9 mouse cellular contexts compared by ENCODE assay signal in genomic region chr10:21829062-21829731, GRCm38 (mm10). TPM values are rescaled to one million over a fixed set of nuclear protein-coding genes. Genes with fewer than 3 reads are reported as not detected.
DNase-seq lines count a peak whose midpoint lies in the region; ATAC-seq and TF ChIP-seq lines count a peak whose summit lies in the region.
"Had no signal": no experiment of that assay in that cellular context is flagged by ENCODE, and none has a peak within 500 bp of the region (broad histone marks: within the 10 kb centered on the region; RNA-seq: fewer than 3 reads in every experiment).

No protein-coding gene starts in this region.

- POLR2A ChIA-PET in Patski (lab: Charles Lee) = interaction anchor here (0.5 kb wide), 1 partner anchor 16 kb away, joined by 3 read pairs; no protein-coding TSS in a partner anchor

- in situ Hi-C loops in Patski (cut with MboI; ENCODE audit: low pct_unique_long_range_greater_than_20kb) = no loop called here

- H3K27ac ChIP-seq in ES-Bruce4 (ENCODE audit: insufficient read depth, low read length) = peak overlapping the region; percentile 98
- H3K27ac ChIP-seq in forebrain, embryonic 14.5 days (ENCODE audit: low read depth, low read length) = peak overlapping the region; percentile 33; the same call in 1 of the 2 replicates
- peak overlapping the region; percentile 64 for H3K27ac ChIP-seq in midbrain, embryonic 11.5 days (ENCODE audit: low read depth, low read length)
- no peak overlapping the region for H3K27ac ChIP-seq in thymus, adult 2 months (ENCODE audit: control insufficient read depth, insufficient read depth, low read length)
- H3K27ac ChIP-seq: heart, embryonic 15.5 days; macrophage had no signal

- ATAC-seq in Patski = peak; percentile 61
- peak; percentile 70 for ATAC-seq in forebrain, embryonic 14.5 days
- ATAC-seq in midbrain, embryonic 11.5 days (ENCODE audit: low FRiP score) = peak; percentile 78

- H3K9ac ChIP-seq in ES-Bruce4 (ENCODE audit: low read depth, poor library complexity, severe bottlenecking) = peak overlapping the region; percentile 57
- H3K9ac ChIP-seq in forebrain, embryonic 14.5 days (ENCODE audit: low read length) = no peak overlapping the region
- no peak overlapping the region; the same call in 1 of the 2 replicates for H3K9ac ChIP-seq in midbrain, embryonic 11.5 days (ENCODE audit: low read length)
- H3K9ac ChIP-seq: heart, embryonic 15.5 days had no signal

- CTCF ChIA-PET in Patski (lab: Charles Lee) = interaction anchor here (0.5 kb wide), 1 partner anchor 13 kb away, joined by 3 read pairs; no protein-coding TSS in a partner anchor

- no peaks in the 10 kb centered on the region for H3K36me3 ChIP-seq in ES-Bruce4 (ENCODE audit: control insufficient read depth, insufficient read depth, low read length, poor library complexity, severe bottlenecking)
- no peaks in the 10 kb centered on the region for H3K36me3 ChIP-seq in forebrain, embryonic 14.5 days (ENCODE audit: control insufficient read depth, insufficient read depth, low read length)
- no peaks in the 10 kb centered on the region for H3K36me3 ChIP-seq in midbrain, embryonic 11.5 days (ENCODE audit: control insufficient read depth, insufficient read depth, low read length)
- H3K36me3 ChIP-seq in thymus, adult 2 months (ENCODE audit: control insufficient read depth, insufficient read depth, low read length) = no peaks in the 10 kb centered on the region
- H3K36me3 ChIP-seq: heart, embryonic 15.5 days had no signal

- H3K27me3 ChIP-seq in ES-Bruce4 (ENCODE audit: control insufficient read depth, insufficient read depth, low read length, poor library complexity, severe bottlenecking) (no peaks in the 10 kb centered on the region), Patski (no peaks in the 10 kb centered on the region)
- H3K27me3 ChIP-seq in forebrain, embryonic 14.5 days (replicated peaks; ENCODE audit: control insufficient read depth, insufficient read depth, low read length) = no peaks in the 10 kb centered on the region
- no peaks in the 10 kb centered on the region for H3K27me3 ChIP-seq in midbrain, embryonic 11.5 days (ENCODE audit: control insufficient read depth, insufficient read depth, low read length)
- H3K27me3 ChIP-seq in thymus, adult 2 months (ENCODE audit: control insufficient read depth, insufficient read depth, low read length) = no peaks in the 10 kb centered on the region
- H3K27me3 ChIP-seq: heart, embryonic 15.5 days had no signal

- no peak overlapping the region for H3K4me2 ChIP-seq in forebrain, embryonic 14.5 days (ENCODE audit: low read length)
- no peak overlapping the region for H3K4me2 ChIP-seq in midbrain, embryonic 11.5 days
- H3K4me2 ChIP-seq: heart, embryonic 15.5 days had no signal

- no peaks in the 10 kb centered on the region for H3K9me3 ChIP-seq in ES-Bruce4 (replicated peaks; ENCODE audit: control insufficient read depth, insufficient read depth, low read length, poor library complexity, severe bottlenecking)
- no peaks in the 10 kb centered on the region for H3K9me3 ChIP-seq in forebrain, embryonic 14.5 days (replicated peaks; ENCODE audit: control insufficient read depth, low read length)
- H3K9me3 ChIP-seq in midbrain, embryonic 11.5 days (ENCODE audit: control insufficient read depth, low read length) = no peaks in the 10 kb centered on the region
- H3K9me3 ChIP-seq: heart, embryonic 15.5 days had no signal

- H3K4me1 ChIP-seq in ES-Bruce4 (ENCODE audit: control insufficient read depth, insufficient read depth, low read length) = peaks cover 5% of the 10 kb centered on the region
- H3K4me1 ChIP-seq in forebrain, embryonic 14.5 days (ENCODE audit: control insufficient read depth, insufficient read depth, low read length) = peaks cover 5% of the 10 kb centered on the region
- peaks cover 13% of the 10 kb centered on the region for H3K4me1 ChIP-seq in midbrain, embryonic 11.5 days (ENCODE audit: control insufficient read depth, insufficient read depth, low read length)
- H3K4me1 ChIP-seq in thymus, adult 2 months (replicated peaks; ENCODE audit: control insufficient read depth, insufficient read depth, low read length) = peaks cover 7% of the 10 kb centered on the region
- H3K4me1 ChIP-seq: heart, embryonic 15.5 days had no signal

- 8% methylated on average over 11 of the region's 11 CpGs for WGBS in forebrain, embryonic 14.5 days
- 19% methylated on average over 11 of the region's 11 CpGs for WGBS in midbrain, embryonic 11.5 days
- WGBS in thymus, adult 2 months = 97% methylated on average over 11 of the region's 11 CpGs

- TF ChIP-seq CTCF in ES-Bruce4 (IDR thresholded peaks at IDR 0.05; ENCODE audit: low read depth, low read length) (no peak), Patski (IDR thresholded peaks at IDR 0.05) (no peak)
- TF ChIP-seq CTCF in thymus, adult 2 months (IDR thresholded peaks at IDR 0.05; ENCODE audit: borderline replicate concordance, control insufficient read depth, extremely low read depth, insufficient read depth, low read length, poor library complexity) = no peak

- DNase-seq in Patski (ENCODE audit: low read depth, low spot score) = peak; percentile 20
- peak; percentile 48 for DNase-seq in forebrain, embryonic 14.5 days (ENCODE audit: low spot score)
- DNase-seq in midbrain, embryonic 11.5 days (ENCODE audit: low spot score, missing footprints) = peak; percentile 88
- DNase-seq in left cerebral cortex, adult 9 months (ENCODE audit: low spot score in 2 of 2) = no peak
- no peak for DNase-seq in thymus, adult 2 months
- no peak for DNase-seq in frontal cortex, adult 2 months (ENCODE audit: extremely low spot score in 1 of 2, low spot score in 1 of 2)

- peak overlapping the region; percentile 43 for H3K4me3 ChIP-seq in ES-Bruce4 (ENCODE audit: low read depth, low read length)
- H3K4me3 ChIP-seq in forebrain, embryonic 14.5 days (ENCODE audit: low read depth, low read length) = no peak overlapping the region
- H3K4me3 ChIP-seq in midbrain, embryonic 11.5 days (ENCODE audit: low read depth, low read length) = no peak overlapping the region
- no peak overlapping the region for H3K4me3 ChIP-seq in thymus, adult 2 months (ENCODE audit: control insufficient read depth, insufficient read depth, low read length)
- H3K4me3 ChIP-seq: heart, embryonic 15.5 days had no signal

- TF ChIP-seq POLR2A in ES-Bruce4 (IDR thresholded peaks at IDR 0.05; ENCODE audit: insufficient read depth, low read length) = no peak
- TF ChIP-seq POLR2A in thymus, adult 2 months (IDR thresholded peaks at IDR 0.05; ENCODE audit: control insufficient read depth, extremely low read depth, insufficient read depth, low read length, poor library complexity) = no peak

- peak; percentile 99 for TF ChIP-seq EP300 in ES-Bruce4 (IDR thresholded peaks at IDR 0.05; ENCODE audit: insufficient read depth, low read depth, low read length)

RNA-seq across cellular contexts. Expression of gene Sgk1, which starts 52.8 kb away (rescaled TPM):
- polyA plus RNA-seq in ES-Bruce4 (2011; ENCODE audit: insufficient read depth, insufficient read length, low read depth, missing spikeins) = 349 and 386 TPM in 2 replicates
- 123 TPM for polyA plus RNA-seq in Patski (2021)
- 26.1 and 33.8 TPM in 2 replicates for polyA plus RNA-seq in forebrain, embryonic 14.5 days (2014; fragmentation: Nextera tagmentation; extraction: Ambion mirVana)
- polyA plus RNA-seq in midbrain, embryonic 11.5 days (2014; fragmentation: Nextera tagmentation; extraction: Ambion mirVana) = 20.8 and 25.7 TPM in 2 replicates
- 16.5 and 18.7 TPM in 2 replicates for polyA plus RNA-seq in thymus, adult 2 months (2012; rRNA removed)
- 42.8 and 50.9 TPM in 2 replicates for polyA plus RNA-seq in frontal cortex, adult 2 months (2012; rRNA removed)

Comparison
In these comparisons a context has a peak if more than half of its experiments do, and no peak if none do; other contexts are left out.
1. DNase-seq: peak in Patski (single experiment), forebrain, embryonic 14.5 days (single experiment) and midbrain, embryonic 11.5 days (single experiment); none in left cerebral cortex, adult 9 months (0 of 2), thymus, adult 2 months (single experiment) and frontal cortex, adult 2 months (0 of 2).
2. Peak in every context shown above with its lines, with median percentiles within 50 percentile points of each other: ATAC-seq.